Mouse (Mus musculus) left cerebral cortex, postnatal 36 days (tissue): Measurements from ENCODE around the gene Dmgdh. TPM values are rescaled to one million over a fixed set of nuclear protein-coding genes. Genes with fewer than 3 reads are reported as not detected.

Experiments
- DNase-seq, 2 experiments: peaks; one replicate each; pipeline ENCODE4 v3.0.0; 2021 to 2022; ENCODE audit warnings: low spot score in 2 of 2, mixed read lengths in 1 of 2
- intact Hi-C: fragments of 180-260 bp; cut with DNase I; formaldehyde crosslinking; loops from one replicate; pipeline ENCODE4 v1.15.1; 2025
- total RNA-seq, 2 experiments: library from RNA; stranded (reverse); gene quantifications; 2 replicates each; pipeline ENCODE4 v1.2.3; 2021

Dmgdh gene
- total RNA-seq, result under 1 TPM; 0.29 to 0.47 TPM

DNA sequence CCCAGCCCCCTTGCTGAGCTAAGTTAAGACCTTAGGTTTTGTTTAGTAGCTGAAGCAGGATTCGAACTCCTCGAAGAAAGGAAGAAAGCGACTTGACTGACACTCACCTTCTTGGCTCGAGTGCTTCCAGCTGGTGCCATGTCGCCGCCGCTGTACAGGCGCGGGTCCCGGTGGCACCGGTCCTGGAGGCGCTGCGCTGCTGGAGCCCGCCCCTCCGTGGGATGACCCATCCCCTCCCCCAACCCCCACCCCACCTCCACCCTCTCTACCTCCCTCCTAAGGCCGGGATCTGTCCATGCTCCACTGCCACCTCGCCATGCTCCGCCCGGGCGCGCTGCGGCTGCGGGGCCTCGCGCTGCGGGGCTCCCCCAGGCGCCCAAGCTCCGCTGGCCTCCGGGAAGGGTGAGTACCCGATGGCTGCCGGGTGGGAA is at the start of gene Dmgdh, which contains the start of gene Bhmt2:
Gene Dmgdh, plus strand, starts transcription at position 303 of the 431 bp plus-strand sequence.
Gene Bhmt2, minus strand, starts transcription at position 172 of the 431 bp plus-strand sequence.
- no peak for DNase-seq

DNA sequence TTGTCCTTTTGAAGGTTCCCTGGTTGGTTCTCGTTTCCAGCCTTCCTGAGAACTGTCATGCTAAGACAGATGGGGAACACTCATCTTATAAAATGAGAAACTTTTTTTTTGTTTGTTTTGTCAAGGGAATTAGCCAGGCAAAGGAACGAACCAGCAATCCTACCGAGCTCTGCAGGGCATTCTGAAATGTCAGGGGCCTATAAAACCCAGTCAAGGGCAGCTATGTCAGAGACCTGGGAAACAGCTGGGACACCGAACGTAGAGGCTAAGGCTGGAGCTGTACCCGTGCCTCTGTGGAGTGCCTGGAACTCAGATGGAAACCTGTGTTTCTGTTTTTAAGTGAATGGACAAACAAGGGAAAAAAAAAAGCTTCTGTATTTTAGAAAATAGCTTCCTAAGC is 45.4 kb upstream of the Dmgdh start:
- intact Hi-C loops, result no loop called here

More for the DNA sequence above, at the start of gene Dmgdh, which contains the start of gene Bhmt2:
- intact Hi-C loops, result no loop called here

GRCm38 (mm10) chr13:93630941-93631705 is 43.1 kb upstream of the Dmgdh start:
- no peak for DNase-seq
- intact Hi-C loops, result loop anchor here (5.0 kb wide), 1 partner anchor 76 kb away; no protein-coding TSS in a partner anchor

More for the DNA sequence above, 45.4 kb upstream of the Dmgdh start:
- no peak for DNase-seq

- DNase-seq, result no peak
- intact Hi-C loops, result loop anchor here (5.0 kb wide), 1 partner anchor 74 kb away; no protein-coding TSS in a partner anchor
These were observed 41.3 kb upstream of the Dmgdh start for GRCm38 (mm10) chr13:93632927-93633326.

DNA sequence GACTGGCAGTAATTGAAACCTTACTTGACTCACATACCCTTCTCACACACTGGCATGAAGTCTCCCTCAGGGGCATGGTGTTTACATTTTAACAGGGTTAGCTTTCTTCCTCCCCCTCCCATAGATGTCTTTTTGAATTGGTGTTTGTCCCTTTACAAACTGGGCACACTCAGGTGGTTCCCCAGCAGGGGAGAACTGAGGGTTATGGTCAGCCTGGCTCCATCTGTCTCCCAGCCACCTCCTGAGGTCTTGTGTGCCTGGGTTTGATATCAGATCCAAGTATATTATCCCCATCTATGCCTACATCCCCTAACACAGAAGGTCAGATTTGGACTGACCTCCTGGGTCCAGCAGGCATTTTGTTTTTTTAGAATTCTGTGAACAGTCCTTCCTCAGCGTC is 37.7 kb upstream of the Dmgdh start:
- intact Hi-C loops, result no loop called here
- DNase-seq, result no peak

DNA sequence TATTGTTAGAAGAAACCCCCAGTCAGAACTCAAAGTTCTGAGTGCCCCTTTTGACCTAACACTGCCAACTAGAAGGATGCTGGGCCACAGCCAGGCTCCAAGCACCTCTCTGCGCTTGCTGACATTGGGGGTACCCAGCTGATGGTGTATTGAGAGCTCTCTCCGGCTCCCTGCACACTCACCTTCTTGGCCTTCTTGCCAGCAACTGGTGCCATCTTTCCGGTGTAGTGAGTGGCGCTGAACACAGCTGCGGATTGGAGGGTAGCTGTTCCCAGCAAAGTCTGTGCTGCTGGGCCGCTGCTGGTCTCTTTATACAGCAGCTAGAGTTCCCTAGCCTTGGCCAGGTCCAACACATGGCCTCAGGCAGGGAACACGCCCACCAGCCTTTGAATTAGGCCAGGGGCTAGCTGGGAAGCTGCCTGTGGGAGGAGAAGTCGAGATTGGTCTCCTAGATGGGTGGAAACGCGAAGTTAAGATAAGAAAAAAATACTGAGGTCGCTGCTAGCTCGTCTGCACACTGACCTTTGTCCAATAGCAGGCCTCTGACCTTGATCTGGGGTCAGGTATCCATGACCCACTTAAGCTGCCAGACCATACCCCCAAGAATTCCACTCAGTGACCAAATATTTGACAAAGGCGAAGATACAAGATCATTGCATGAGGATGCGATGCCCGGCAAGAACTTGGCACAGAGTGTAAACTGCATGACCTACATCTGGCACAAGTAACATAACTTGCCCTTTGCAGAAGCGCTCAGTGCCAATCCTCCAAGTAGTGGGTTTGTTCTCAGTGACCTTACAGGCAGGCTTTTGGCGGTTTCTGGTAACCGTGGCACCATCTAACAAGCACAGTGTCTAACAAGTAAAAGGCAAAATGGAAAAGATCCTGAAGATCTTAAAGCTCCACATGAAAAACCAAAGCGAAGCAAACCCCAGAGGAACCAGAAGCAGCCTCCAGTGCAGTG is 36.7 kb upstream of the Dmgdh start, which contains the start of gene Bhmt:
Gene Bhmt, minus strand, starts transcription at position 680 of the 964 bp plus-strand sequence.
- intact Hi-C loops, result no loop called here
- DNase-seq, result no peak

DNA sequence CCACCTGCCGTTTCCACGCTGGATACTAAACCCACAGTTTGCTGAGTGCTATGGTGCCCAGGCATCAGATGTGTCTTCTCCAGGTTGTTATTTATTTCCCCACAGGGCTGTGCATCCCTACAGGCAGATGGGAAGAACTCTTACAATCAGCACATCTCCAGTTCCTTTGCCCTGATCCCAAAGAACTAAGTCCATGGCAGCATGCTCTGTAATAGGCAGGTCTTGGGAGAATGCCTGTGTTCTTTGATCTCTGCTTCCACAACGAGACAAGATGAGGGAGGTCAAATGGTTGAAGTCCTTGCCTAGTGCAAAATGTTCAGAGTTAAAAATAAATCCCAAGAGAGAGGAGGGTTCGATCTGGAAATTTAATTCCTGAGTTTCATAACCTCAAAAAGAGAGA is 34.6 kb upstream of the Dmgdh start:
- no peak for DNase-seq
- intact Hi-C loops, result no loop called here

- DNase-seq, result no peak
These were observed 25.7 kb upstream of the Dmgdh start for GRCm38 (mm10) chr13:93648387-93649130.

DNA sequence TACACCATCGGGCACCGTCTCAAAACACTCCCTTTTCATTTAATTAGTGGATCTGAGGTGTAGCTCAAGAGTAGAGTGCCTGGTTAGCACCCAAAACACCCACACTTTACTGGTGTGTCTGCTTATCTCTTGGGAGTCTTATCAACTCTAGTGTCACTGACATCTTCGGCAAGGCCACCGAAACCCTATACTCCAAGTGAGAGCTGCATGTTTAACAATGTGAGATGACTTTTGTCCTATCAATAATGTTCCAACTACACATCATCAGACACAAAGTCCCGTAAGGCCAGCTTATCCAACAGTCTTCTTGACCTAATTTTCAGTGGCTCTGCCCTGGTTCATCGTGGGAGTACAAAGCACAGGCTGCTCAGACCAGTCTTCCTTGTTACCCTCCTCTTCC is 20.9 kb upstream of the Dmgdh start:
- intact Hi-C loops, result no loop called here
- no peak for DNase-seq

More at GRCm38 (mm10) chr13:93648387-93649130, 25.7 kb upstream of the Dmgdh start:
- intact Hi-C loops, result no loop called here

GRCm38 (mm10) chr13:93657941-93658340 is 16.3 kb upstream of the Dmgdh start:
- DNase-seq, result no peak
- intact Hi-C loops, result no loop called here

DNA sequence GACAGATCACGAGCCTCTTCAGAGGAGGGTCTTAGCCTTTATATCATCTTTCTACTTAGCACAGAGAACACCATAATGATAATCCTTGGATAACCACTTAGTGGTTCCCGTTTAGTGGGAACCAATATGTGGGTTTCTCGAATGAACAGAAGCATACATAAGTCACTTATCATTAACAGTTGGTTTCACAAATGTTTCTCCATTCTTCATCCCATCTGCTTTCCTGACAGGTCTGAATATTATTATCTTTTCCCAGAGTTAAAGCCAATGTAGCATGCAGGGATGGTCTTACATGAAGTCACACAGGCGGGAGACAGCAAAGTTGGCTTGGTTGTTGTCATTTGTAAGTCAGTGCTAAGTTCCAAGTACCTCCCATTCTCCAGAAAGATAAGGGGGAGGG is 6.6 kb upstream of the Dmgdh start:
- DNase-seq, result no peak
- intact Hi-C loops, result no loop called here

- intact Hi-C loops, result no loop called here
- DNase-seq, result no peak
These were observed 1.9 kb upstream of the Dmgdh start for GRCm38 (mm10) chr13:93672371-93672770.

GRCm38 (mm10) chr13:93673296-93673695 is 937 bp upstream of the Dmgdh start:
- intact Hi-C loops, result no loop called here
- DNase-seq, result no peak

GRCm38 (mm10) chr13:93676864-93677263 is 2.6 kb downstream of the Dmgdh start:
- intact Hi-C loops, result no loop called here
- DNase-seq, result peak in 1 of 2 experiments; percentile 42

GRCm38 (mm10) chr13:93683336-93683735 is 9.1 kb downstream of the Dmgdh start:
- no peak for DNase-seq
- intact Hi-C loops, result no loop called here

DNA sequence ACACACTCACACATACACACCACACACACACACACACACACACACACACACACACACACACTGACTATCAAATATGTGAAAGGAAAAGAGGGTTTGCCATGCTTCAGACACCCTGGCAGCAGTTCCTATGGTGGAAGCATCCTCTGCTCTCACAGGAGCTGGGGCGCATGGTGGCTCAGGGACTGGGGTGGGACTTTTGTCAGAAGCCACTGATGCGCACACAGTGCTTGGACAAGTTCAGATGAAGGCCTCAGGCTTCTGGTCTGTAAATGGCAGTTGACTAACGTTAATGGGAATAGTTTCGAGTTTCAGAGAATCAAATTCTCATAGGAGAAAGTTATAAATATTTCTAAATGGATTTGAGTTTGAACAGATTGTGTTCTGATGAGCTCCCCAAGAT is 11.0 kb downstream of the Dmgdh start:
- DNase-seq, result no peak
- intact Hi-C loops, result no loop called here

DNA sequence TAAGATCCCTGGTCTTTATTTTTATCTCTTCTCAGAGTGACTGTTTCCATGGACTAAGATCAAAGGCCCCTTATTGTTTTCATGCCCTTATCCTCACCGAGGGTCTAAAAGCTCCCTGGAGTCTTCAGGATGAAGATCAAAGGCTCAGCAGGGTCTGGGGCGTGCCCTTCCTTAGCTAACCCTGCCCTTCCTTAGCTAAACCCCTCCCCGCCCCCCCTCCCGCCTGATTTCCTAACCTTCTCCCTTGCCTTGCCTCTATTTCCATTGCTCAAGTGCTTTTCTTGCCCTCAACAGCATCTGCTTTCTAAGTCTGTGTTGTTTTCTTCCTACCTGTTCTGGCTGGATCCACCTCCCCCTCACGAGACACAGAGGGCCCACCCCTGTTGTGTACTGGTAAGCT is 13.1 kb downstream of the Dmgdh start:
- intact Hi-C loops, result no loop called here
- DNase-seq, result no peak

DNA sequence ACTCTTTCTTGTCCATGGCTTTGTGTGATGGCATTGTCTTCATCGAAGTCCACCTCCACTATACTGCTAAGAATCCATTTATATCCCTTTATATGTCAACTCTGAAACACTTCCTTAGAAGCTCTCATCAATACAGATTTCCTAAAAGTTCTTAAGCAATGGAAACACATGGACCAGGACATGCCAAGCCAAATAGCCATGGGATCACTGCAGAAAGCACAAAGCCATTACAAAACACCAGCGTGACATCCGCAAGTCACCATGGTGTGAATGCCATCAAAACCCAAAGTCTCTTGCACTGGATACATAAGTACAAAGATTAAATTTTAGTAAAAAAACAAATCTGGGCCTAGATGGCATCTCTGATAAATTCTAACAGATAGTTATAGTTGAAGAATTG is 15.3 kb downstream of the Dmgdh start:
- DNase-seq, result no peak

GRCm38 (mm10) chr13:93690821-93691220 is 16.6 kb downstream of the Dmgdh start:
- intact Hi-C loops, result no loop called here

More for the DNA sequence above, 15.3 kb downstream of the Dmgdh start:
- intact Hi-C loops, result no loop called here

More at GRCm38 (mm10) chr13:93690821-93691220, 16.6 kb downstream of the Dmgdh start:
- DNase-seq, result no peak
